Mouse (Mus musculus) ovary, postnatal 14 days (tissue): ENCODE results near the gene Srek1.
A peak's percentile ranks its signal among the peaks of the same experiment; 100 is the strongest.

ENCODE experiments used
- DNase-seq: peaks from one replicate; pipeline ENCODE4 v3.0.0; 2022; ENCODE audit warnings: low spot score

Gene Srek1

GRCm38 (mm10) chr13:103774119-103774757, at the start of gene Srek1:
Gene Srek1, minus strand, starts transcription at chr13:103774608.
- peak; percentile 93 for DNase-seq

GRCm38 (mm10) chr13:103822270-103822669, 47.9 kb upstream of the Srek1 start:
- DNase-seq, result no peak

- DNase-seq, result no peak
Measured at GRCm38 (mm10) chr13:103819377-103819776, 45.0 kb upstream of the Srek1 start.

DNA sequence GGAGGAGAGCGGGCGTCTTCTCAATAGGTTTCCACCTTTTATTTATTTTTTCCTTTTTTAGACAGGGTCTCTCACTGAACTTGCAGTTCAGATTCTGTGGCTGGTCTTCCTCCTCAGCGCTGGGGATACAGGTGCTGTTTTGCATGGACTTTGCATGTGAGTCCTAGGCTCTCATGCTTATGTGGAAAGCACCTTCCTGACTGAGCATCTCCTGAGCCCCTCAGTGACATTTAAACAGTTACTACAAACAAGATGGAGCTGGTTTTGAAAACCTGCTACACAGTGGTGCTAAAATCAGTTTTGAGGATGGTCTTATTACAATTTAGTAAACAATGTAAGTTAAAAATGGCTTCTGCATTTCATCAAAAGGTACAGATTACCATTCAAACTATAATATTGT, 43.5 kb upstream of the Srek1 start:
- no peak for DNase-seq

- no peak for DNase-seq
Measured at GRCm38 (mm10) chr13:103807464-103807863, 33.1 kb upstream of the Srek1 start.

GRCm38 (mm10) chr13:103806210-103806851, 31.9 kb upstream of the Srek1 start:
- no peak for DNase-seq

DNA sequence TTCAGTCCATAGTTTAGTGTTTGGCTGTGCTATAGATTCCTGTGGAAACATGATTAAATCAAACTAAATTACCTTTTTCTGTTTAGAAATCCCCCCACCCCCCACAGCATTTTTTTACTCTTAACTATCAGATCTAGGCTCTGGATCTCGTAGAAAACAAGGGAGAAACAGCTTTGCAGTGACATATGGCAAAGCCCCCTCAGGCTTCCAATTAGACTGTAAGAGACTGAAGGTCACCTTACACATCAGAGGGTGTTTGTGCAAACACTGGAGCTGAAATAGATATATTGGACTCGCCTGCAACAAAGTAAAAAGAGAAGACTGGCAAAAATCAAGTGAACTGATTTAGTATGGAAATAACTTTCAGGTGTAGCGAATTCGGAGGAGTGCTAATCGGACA, 29.3 kb upstream of the Srek1 start:
- DNase-seq, result no peak

- DNase-seq, result no peak
Measured at GRCm38 (mm10) chr13:103801021-103801420, 26.6 kb upstream of the Srek1 start.

GRCm38 (mm10) chr13:103794688-103795543, 20.5 kb upstream of the Srek1 start:
- DNase-seq, result no peak

DNA sequence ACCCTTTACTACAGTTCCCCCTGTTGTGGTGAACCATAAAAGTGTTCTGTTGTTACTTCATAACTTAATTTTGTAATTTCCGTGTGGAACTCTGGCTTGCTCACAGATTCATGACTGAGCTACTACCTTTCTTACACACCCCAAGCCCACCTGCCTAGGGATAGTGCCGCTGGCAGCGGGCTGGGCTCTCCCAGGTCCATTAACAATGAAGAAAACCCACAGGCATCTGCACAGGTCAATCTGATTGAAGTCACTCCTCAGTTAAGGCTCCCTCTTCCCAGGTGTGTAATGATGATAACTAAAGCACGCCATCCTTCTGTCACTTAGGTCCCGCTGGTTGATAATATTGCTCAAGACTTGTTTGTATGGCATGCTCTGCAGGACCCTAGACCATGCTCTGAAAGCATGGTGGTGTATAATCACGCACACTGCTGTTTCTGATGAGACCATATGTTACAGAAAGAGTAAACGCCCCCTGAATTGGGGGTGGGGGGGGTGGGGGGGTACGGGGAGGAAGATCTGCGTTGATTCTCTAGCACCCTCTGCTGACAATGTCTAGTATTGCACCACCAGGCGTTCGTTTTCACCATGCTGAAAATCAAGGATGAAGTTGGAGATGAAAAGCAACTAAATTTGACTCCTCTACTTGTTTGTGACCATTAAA, 5.6 kb upstream of the Srek1 start:
- DNase-seq, result peak; percentile 30

DNA sequence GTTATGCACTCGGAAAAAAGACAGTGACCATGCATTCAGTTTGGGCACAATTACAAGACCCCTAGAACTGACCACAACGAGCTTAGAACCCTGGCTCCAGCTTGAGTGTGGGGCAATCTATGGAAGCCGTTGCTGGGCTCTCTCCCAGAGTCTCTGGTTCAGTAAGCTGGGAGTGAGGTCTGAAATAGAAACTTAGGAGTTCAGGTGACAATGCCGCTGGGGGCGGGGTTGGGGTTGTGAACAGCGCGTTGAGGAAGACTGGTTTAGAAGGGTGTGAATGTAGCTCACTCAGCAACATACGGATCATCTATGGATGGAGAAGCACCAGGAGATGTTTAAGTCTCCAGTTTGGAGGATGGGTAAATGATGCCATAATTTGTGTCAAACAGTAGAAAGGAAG, 2.7 kb upstream of the Srek1 start:
- no peak for DNase-seq

DNA sequence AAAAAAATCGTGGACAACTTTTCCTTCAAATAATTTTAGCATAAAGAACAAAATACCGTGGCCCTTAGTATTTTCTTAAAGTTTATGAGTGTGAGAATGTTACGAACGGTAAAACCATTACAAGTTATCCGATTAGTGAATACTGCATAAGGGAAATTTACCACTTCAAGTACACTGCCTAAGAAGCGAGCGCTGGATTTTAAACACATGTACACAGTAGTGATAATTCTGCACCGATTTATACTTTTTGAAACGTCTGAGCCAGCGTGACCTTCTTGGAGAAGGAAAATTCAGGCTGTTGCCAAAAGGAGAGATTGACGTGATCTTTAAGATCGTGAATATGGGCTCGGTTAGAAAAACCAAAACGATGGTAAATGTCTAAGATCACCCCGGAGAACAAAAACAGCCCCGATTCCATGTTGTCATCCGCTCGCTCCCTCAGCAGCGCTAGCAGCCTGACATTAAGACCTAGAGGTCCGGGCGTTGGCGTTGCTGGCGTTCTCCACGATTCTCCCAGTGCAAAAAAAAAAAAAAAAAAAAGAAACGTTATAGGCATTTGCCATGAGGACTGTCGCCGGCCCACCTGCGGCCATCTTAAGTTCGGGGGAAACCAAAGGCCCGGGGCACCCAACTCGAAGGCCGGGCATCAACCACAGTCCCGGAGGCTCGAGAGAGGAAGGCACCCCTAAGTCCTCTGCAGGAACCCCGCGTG, 845 bp downstream of the Srek1 start:
- DNase-seq, result no peak

- DNase-seq, result no peak
Measured at GRCm38 (mm10) chr13:103772917-103773316, 1.5 kb downstream of the Srek1 start.

DNA sequence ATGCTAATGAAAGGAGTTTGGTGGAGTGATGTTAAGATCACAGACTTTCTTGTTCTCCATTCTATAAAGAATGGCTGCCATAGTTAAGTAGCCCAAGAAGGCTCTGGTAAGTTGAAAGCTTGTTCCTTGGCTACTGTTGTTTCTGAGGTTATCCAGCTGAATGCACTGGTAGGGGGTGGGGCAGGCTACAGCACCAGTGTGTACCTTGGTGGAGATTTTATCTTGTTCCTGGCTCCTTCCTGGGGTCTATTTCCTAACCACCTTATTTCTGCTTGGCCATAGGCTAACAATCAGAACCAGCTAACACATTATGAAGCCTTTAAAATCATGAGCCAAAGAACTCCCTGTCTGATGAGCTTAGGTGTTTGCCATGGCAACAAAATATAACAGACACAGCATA, 3.6 kb downstream of the Srek1 start:
- DNase-seq, result no peak

DNA sequence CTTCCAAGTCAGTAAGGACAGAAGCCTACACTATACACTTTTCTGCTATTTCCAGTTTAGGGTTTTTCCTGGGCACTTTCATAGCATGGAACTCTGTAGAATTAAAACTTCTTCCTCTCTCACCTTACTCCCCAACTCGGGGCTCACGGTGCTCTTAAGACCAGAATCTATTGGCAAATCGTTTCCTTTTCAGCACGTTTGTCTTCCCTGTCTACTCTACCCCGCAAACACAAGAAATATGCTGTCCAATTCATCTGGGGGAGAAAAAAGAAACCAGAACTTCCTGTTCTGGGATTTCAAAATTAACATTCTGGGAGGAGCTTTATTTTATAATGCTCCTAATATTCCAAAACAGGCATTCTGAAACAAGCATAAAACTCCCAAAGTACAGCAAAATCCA, 6.5 kb downstream of the Srek1 start:
- DNase-seq, result no peak

DNA sequence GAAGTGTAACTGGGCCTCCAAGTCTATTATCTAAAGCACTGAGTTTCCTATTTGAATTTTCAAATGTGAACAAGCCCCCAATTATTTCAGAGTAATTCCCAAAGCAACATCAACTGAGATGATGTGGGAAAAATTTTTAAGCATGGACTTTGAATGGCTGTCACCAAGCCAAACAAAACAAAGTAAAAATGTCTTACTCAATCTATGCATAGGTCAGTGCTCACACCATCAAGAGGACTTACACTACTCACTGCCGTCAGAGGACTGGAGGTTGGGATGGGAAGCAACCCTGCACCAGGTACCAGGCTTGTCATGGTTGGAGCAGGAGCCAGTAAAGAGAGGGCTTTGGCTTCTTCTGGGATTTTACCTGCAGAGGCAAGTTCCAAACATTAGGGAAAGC, 10.8 kb downstream of the Srek1 start:
- DNase-seq, result no peak

DNA sequence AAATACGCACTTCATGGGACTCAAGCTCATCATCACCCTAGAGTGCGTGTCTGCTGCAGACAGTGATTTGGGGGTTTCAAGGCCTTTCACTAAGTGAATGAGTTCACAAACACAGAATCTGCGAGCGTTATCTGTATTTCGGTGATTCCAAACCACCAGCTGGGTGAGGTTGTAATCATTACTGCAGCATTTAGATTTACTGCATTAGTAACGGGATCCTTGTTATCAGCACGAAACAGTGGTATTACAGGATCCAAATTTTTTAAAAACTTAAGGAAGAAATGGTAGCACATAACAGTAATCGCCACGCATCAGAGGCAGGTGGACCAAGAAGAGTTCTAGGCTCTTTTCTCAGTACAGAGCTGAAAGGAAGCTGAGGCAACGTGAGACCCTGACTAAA, 12.4 kb downstream of the Srek1 start:
- DNase-seq, result no peak

- DNase-seq, result no peak
Measured at GRCm38 (mm10) chr13:103751421-103751820, 23.0 kb downstream of the Srek1 start.

- DNase-seq, result no peak
Measured at GRCm38 (mm10) chr13:103745688-103746087, 28.7 kb downstream of the Srek1 start.

DNA sequence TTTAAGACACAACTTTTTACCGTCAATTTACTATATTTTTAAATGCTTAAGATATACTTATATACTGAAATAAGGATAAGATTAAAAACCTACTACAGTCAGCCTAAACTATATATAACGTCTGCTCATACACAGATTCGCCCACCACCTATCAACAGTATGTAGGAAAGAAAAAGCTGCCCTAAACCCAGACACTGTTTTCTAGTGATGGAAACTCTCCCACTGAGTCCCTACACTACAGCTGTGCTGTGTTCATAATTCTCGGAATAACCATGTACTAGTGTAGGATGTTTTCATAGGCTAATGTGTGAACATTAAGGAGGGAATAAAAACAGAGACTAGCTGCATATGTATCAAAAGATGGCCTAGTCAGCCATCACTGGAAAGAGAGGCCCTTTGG, 29.2 kb downstream of the Srek1 start:
- DNase-seq, result no peak

- no peak for DNase-seq
Measured at GRCm38 (mm10) chr13:103735330-103736007, 38.9 kb downstream of the Srek1 start.
